Mouse (Mus musculus): Measurements from ENCODE around the gene Gm8897. TPM values are rescaled to one million over a fixed set of nuclear protein-coding genes. Genes with fewer than 3 reads are reported as not detected.
"Not testable (repeated sequence)": the region's sequence is repeated elsewhere in the genome, so short reads cannot be mapped to it uniquely, and the experiment has no call there.

Gm8897 gene
- not detected in 2 replicates for polyA plus RNA-seq (2014; fragmentation: Nextera tagmentation; extraction: Ambion mirVana)

DNA sequence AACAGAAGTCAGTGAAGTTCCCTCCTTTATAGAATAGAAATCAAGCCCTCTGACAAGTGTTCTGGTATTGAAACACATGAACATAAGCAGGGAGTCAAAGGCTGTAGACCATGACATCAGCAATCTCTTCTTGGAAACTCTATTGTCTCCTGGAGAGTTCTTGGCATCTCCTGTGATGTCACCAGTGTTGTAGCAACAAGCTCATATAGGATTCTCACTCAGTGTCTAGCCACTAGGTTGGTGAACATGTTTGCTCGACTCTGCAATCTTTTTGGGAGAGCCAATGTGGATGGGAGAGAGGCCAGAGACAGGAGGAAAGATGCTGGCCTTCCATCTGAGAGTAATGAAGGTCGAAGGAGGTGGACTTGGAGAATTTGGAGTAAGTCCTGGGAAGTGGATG, at the start of gene Gm8897:
Gm8897 (plus strand) TSS at position 301 of the 400 bp plus-strand sequence.
- not testable (repeated sequence) for H3K36me3 ChIP-seq (ENCODE audit: control insufficient read depth, insufficient read depth, low read length); H3K4me3 ChIP-seq (ENCODE audit: control insufficient read depth in 1 of 2, insufficient read depth in 1 of 2, low read depth in 1 of 2, low read length in 2 of 2); H3K4me1 ChIP-seq (ENCODE audit: control insufficient read depth in 2 of 2, insufficient read depth in 2 of 2, low read length in 2 of 2); H3K4me2 ChIP-seq (ENCODE audit: low read length); H3K27me3 ChIP-seq (ENCODE audit: control insufficient read depth, insufficient read depth, low read length); H3K9ac ChIP-seq (ENCODE audit: low read length); H3K27ac ChIP-seq (replicated peaks in 1 of 2; ENCODE audit: control insufficient read depth in 1 of 2, insufficient read depth in 1 of 2, low read depth in 2 of 2, low read length in 2 of 2); H3K9me3 ChIP-seq (ENCODE audit: control insufficient read depth, low read length); ATAC-seq (ENCODE audit: insufficient number of reproducible peaks, insufficient read depth, low FRiP score, low read depth)
- 45% methylated on average over 2 of the region's 2 CpGs for WGBS

DNA sequence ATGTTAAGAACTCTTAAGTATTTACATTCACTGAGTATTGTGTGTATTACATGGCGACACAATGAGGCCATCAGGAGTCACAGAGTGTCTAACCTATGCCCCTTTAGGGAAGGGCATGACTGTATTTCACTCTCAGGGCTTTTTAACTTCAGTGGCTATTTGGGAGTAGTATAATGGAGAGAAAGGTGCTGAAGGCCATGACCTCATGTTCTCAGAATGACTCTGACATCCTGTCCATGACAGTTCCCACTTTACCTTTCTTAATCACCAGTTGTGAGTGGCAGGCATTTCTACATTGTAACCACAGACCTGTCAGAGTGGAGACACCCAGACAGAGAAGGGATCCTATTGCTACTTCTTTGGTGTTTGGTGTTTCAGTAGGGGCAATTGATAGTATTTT, 473 bp downstream of the Gm8897 start:
- not testable (repeated sequence) for ATAC-seq (ENCODE audit: insufficient number of reproducible peaks, insufficient read depth, low FRiP score, low read depth)
- WGBS, result 56% methylated on average over 1 of the region's 1 CpGs

More for the DNA sequence above, 473 bp downstream of the Gm8897 start:
- H3K36me3 ChIP-seq (ENCODE audit: control insufficient read depth, insufficient read depth, low read length); H3K9ac ChIP-seq (ENCODE audit: low read length); H3K4me2 ChIP-seq (ENCODE audit: low read length); H3K27me3 ChIP-seq (ENCODE audit: control insufficient read depth, insufficient read depth, low read length); H3K9me3 ChIP-seq (ENCODE audit: control insufficient read depth, low read length); H3K27ac ChIP-seq (replicated peaks in 1 of 2; ENCODE audit: control insufficient read depth in 1 of 2, insufficient read depth in 1 of 2, low read depth in 2 of 2, low read length in 2 of 2); H3K4me3 ChIP-seq (ENCODE audit: control insufficient read depth in 1 of 2, insufficient read depth in 1 of 2, low read depth in 1 of 2, low read length in 2 of 2); H3K4me1 ChIP-seq (ENCODE audit: control insufficient read depth in 2 of 2, insufficient read depth in 2 of 2, low read length in 2 of 2): not testable (repeated sequence)

Other genes with a start within 250 kb of the Gm8897 start
- not detected in 2 replicates for gene Gm5861, start 233.3 kb upstream of the Gm8897 start, polyA plus RNA-seq (2014; fragmentation: Nextera tagmentation; extraction: Ambion mirVana)
- not detected in 2 replicates for gene Gm8890, start 160.4 kb upstream of the Gm8897 start, polyA plus RNA-seq (2014; fragmentation: Nextera tagmentation; extraction: Ambion mirVana)
- gene Speer1, start 74.9 kb upstream of the Gm8897 start, polyA plus RNA-seq (2014; fragmentation: Nextera tagmentation; extraction: Ambion mirVana), result not detected in 2 replicates
- not detected in 2 replicates for gene Gm8906, start 86.3 kb downstream of the Gm8897 start, polyA plus RNA-seq (2014; fragmentation: Nextera tagmentation; extraction: Ambion mirVana)
- gene Gm6460, start 178.5 kb downstream of the Gm8897 start, polyA plus RNA-seq (2014; fragmentation: Nextera tagmentation; extraction: Ambion mirVana), result not detected in 2 replicates

Data from heart, embryonic 14.5 days (tissue).